Mouse (Mus musculus) thymus, postnatal 4 days (tissue): Measurements from ENCODE around the gene Asb2.

ENCODE experiments used
- DNase-seq: peaks from one replicate; pipeline ENCODE4 v3.0.0; 2021

The Asb2 gene

GRCm38 (mm10) chr12:103355746-103356414 is at the start of gene Asb2:
Asb2 (minus strand) TSS chr12:103356001.
- DNase-seq, result no peak

- no peak for DNase-seq
Measured at GRCm38 (mm10) chr12:103404131-103404530, 48.3 kb upstream of the Asb2 start.

GRCm38 (mm10) chr12:103396751-103397150 is 41.0 kb upstream of the Asb2 start:
- no peak for DNase-seq

- DNase-seq, result no peak
Measured at GRCm38 (mm10) chr12:103395486-103396275, 39.9 kb upstream of the Asb2 start.

GRCm38 (mm10) chr12:103393528-103393927 is 37.7 kb upstream of the Asb2 start:
- no peak for DNase-seq

GRCm38 (mm10) chr12:103391098-103391497 is 35.3 kb upstream of the Asb2 start:
- DNase-seq, result no peak

GRCm38 (mm10) chr12:103389982-103390381 is 34.2 kb upstream of the Asb2 start:
- DNase-seq, result no peak

- DNase-seq, result no peak
Measured at GRCm38 (mm10) chr12:103389348-103389727, 33.5 kb upstream of the Asb2 start.

- DNase-seq, result peak; percentile 93
Measured at GRCm38 (mm10) chr12:103388505-103389347, 32.9 kb upstream of the Asb2 start, which contains the start of gene Otub2. Otub2 (plus strand) TSS chr12:103388682.

- DNase-seq, result no peak
Measured at GRCm38 (mm10) chr12:103380226-103380625, 24.4 kb upstream of the Asb2 start.

- no peak for DNase-seq
Measured at GRCm38 (mm10) chr12:103376774-103377173, 21.0 kb upstream of the Asb2 start.

GRCm38 (mm10) chr12:103376124-103376523 is 20.3 kb upstream of the Asb2 start:
- DNase-seq, result no peak

- no peak for DNase-seq
Measured at GRCm38 (mm10) chr12:103373530-103374236, 17.9 kb upstream of the Asb2 start.

GRCm38 (mm10) chr12:103371711-103372110 is 15.9 kb upstream of the Asb2 start:
- DNase-seq, result peak; percentile 77

- DNase-seq, result no peak
Measured at GRCm38 (mm10) chr12:103370861-103371260, 15.1 kb upstream of the Asb2 start.

- DNase-seq, result no peak
Measured at GRCm38 (mm10) chr12:103368777-103369176, 13.0 kb upstream of the Asb2 start.

GRCm38 (mm10) chr12:103368326-103368669 is 12.5 kb upstream of the Asb2 start:
- no peak for DNase-seq

GRCm38 (mm10) chr12:103367620-103368325 is 12.0 kb upstream of the Asb2 start:
- peak; percentile 90 for DNase-seq

GRCm38 (mm10) chr12:103367171-103367570 is 11.4 kb upstream of the Asb2 start:
- no peak for DNase-seq

GRCm38 (mm10) chr12:103362336-103362735 is 6.5 kb upstream of the Asb2 start:
- no peak for DNase-seq

- no peak for DNase-seq
Measured at GRCm38 (mm10) chr12:103361539-103362307, 5.9 kb upstream of the Asb2 start.
